Mouse (Mus musculus) heart, embryonic 15.5 days (tissue): ENCODE data around the gene Trpm6. TPM values are rescaled to one million over a fixed set of nuclear protein-coding genes. Genes with fewer than 3 reads are reported as not detected.

Experiments
- ATAC-seq: fragments of 200-750 bp; cut with Nextera tagmentation; replicated peaks from 2 replicates; pipeline ENCODE4 v1.8.0; 2017; ENCODE audit warnings: low read depth, moderate TSS enrichment; ENCODE audit not compliant: insufficient number of reproducible peaks, insufficient read depth, low FRiP score
- H3K27ac ChIP-seq: fragments of 300-500 bp; sonication (generic); 2 replicates; pipeline ENCODE4 v1.5.1; 2015; ENCODE audit warnings: mild to moderate bottlenecking, inconsistent platforms
- H3K27me3 ChIP-seq: fragments of 300-500 bp; sonication (generic); 2 replicates; pipeline ENCODE4 v1.6.1; 2015; ENCODE audit warnings: inconsistent platforms
- H3K36me3 ChIP-seq: fragments of 300-500 bp; sonication (generic); 2 replicates; pipeline ENCODE4 v1.6.1; 2015; ENCODE audit warnings: mild to moderate bottlenecking, inconsistent platforms
- H3K4me1 ChIP-seq: fragments of 300-500 bp; sonication (generic); replicated peaks from 2 replicates; pipeline ENCODE4 v1.6.1; 2015; ENCODE audit warnings: inconsistent platforms
- H3K4me2 ChIP-seq: fragments of 300-500 bp; sonication (generic); 2 replicates; pipeline ENCODE4 v1.6.1; 2015; ENCODE audit warnings: inconsistent platforms, mild to moderate bottlenecking, moderate library complexity
- H3K4me3 ChIP-seq: fragments of 300-500 bp; sonication (generic); 2 replicates; pipeline ENCODE4 v1.5.1; 2015; ENCODE audit warnings: mild to moderate bottlenecking, inconsistent platforms
- H3K9ac ChIP-seq: fragments of 300-500 bp; sonication (generic); 2 replicates; pipeline ENCODE4 v1.6.1; 2015; ENCODE audit warnings: mild to moderate bottlenecking, inconsistent platforms
- H3K9me3 ChIP-seq: fragments of 300-500 bp; sonication (generic); replicated peaks from 2 replicates; pipeline ENCODE4 v1.6.1; 2016; ENCODE audit warnings: inconsistent platforms
- WGBS: fragments of 180-500 bp; shearing (Covaris S2); methylation state at CpG from one replicate; pipeline ENCODE4 v1.1.7; 2015; ENCODE audit warnings: mixed read lengths; 5-methylcytosine and 5-hydroxymethylcytosine counted together
- polyA plus RNA-seq: library from polyadenylated mRNA; unstranded; fragments of >200 nt; fragmentation: Nextera tagmentation; extraction: Ambion mirVana; gene quantifications from 2 replicates; pipeline ENCODE4 v1.2.1, GENCODE M21; 2015

Gene Trpm6
- polyA plus RNA-seq, 1 experiment from 2014 or later = 0.30 TPM

DNA sequence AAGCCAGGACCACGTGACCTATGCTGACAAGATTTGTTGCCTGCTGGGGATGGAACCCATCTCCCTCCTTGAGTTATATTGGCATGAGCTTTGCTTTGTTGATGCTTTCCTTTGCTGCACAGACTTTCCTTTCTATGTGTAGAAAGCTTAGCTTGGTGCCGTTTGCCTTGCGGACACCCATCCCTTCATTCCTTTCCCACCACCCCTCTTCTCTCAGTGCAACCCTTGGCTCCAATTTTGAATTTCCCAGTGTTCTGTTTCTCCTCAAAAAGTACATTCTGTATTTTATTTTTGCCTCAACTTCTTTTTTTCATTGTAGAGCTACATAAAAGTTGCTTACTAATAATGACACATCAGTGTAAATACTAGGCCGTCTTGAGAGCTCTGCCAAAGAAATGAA, 96.6 kb downstream of the Trpm6 start:
- Histone ChIP-seq H3K9me3 (no peaks in the 10 kb centered on the region), H3K4me2 (no peak overlapping the region), H3K27me3 (no peaks in the 10 kb centered on the region), H3K27ac (no peak overlapping the region), H3K4me1 (0 out of 2 replicates have a peak, but pooled peaks cover 2% of the 10 kb centered on the region), H3K36me3 (no peaks in the 10 kb centered on the region), H3K4me3 (no peak overlapping the region), H3K9ac (no peak overlapping the region)
- no peak for ATAC-seq
- WGBS = 85% methylated on average over 4 of the region's 4 CpGs

DNA sequence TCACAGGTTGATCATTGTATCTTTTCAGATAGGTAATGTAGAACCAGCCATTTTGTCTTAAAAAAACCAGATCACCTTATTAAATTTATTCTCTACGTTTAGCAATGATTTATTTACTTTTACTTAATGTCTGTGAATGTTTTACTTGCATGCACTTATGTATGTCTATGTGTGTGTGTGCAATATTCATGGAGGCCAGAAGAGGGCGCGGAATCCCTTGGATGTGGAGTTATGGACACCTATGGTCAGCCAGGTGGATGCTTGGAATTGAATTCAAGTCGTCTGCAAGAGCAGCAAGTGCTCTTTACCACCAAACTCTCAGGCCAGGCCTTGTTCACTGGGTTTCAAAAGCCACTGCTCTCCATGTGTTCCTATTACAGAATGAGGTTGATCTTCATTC, 118.5 kb downstream of the Trpm6 start:
- no peak overlapping the region for H3K4me3 ChIP-seq
- no peaks in the 10 kb centered on the region for H3K36me3 ChIP-seq
- no peak for ATAC-seq
- WGBS = 54% methylated on average over 4 of the region's 4 CpGs
- no peak overlapping the region for H3K27ac ChIP-seq
- H3K27me3 ChIP-seq = no peaks in the 10 kb centered on the region
- H3K9me3 ChIP-seq = no peaks in the 10 kb centered on the region
- no peak overlapping the region for H3K4me2 ChIP-seq
- no peaks in the 10 kb centered on the region for H3K4me1 ChIP-seq
- H3K9ac ChIP-seq = no peak overlapping the region

DNA sequence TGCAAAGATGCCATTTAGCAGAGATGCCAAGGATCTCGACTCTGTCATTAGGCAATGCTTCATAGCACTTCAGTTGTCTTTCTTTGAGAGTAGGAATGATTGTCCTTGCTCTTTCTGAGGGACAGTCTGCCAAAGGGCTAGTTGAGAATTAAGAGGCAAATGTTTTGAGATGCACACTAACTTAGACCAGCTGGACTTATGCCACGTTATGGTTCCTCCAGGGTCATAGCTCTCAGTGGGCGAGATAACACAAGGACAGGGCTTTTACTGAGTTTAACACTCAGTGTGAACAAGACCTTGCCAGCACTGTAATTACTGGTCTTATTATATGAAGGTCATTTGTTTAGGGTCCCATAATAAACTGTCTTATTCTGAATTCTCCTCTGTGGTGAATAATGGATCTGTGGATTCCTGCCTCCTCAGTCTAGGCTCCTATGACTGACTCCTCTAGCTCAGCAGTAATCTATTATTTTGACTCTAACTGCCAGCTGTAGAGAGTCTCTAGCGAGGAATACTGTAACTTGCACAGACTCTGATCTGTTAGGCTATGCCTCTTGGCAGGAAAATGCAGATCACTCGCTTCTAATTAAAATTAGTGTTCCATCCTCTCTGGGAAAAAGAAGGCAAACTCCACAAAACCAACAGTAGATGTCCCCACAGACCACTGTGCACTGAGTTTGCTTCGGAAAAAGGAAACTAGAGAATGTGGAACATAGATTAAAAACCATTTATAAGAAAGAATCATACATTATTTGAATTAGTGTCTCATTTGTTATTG, 123.2 kb downstream of the Trpm6 start:
- H3K27ac ChIP-seq = no peak overlapping the region
- H3K9me3 ChIP-seq = no peaks in the 10 kb centered on the region
- no peaks in the 10 kb centered on the region for H3K36me3 ChIP-seq
- 44% methylated on average over 6 of the region's 6 CpGs for WGBS
- H3K4me2 ChIP-seq = no peak overlapping the region
- H3K4me1 ChIP-seq = no peaks in the 10 kb centered on the region
- no peak overlapping the region for H3K4me3 ChIP-seq
- no peaks in the 10 kb centered on the region for H3K27me3 ChIP-seq
- ATAC-seq = no peak
- no peak overlapping the region for H3K9ac ChIP-seq

DNA sequence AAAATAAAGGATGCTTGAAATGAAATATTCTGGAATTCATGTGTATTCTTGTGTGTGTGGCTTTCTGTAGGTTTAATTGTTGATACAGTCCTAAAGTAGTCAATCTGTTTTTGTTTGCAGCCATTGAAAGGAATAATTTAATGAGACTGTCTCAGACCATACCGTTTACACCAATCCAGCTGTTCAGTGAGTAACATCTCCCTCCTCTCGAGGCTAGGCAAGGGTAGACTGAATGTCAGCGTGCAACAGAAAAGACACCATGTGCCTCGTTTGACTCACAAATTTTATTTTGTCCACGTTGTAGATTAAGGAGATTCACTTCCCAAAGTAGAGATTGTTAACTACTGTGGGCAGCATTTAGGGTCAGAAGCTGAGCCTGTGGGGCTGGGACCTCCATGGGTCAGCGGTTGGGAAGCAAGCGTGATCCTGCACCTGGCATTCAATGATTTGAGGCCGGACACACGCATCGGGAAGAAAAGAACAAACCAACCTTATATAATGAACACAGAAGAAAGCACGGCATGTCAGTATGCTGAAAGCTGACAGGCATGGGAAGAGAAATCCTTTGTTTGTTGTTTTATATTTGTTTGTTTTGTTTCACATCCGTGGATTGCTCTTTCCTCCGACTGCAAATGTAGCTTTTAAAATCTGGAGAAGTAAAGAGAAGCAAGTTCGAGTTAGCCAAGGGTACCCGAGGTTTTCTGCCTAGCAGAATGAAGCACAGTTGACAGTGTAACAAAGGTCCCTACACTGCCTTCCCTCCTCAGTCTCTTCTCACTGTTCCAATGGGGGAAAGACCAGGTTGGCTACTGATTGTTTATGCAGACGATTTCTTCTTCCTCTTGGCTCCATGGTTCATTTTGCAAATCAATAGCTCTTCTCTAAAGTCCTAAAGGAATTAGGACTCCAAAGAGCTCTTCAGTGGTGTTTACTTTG, 124.2 kb downstream of the Trpm6 start:
- Histone ChIP-seq H3K27me3 (no peaks in the 10 kb centered on the region), H3K9me3 (no peaks in the 10 kb centered on the region), H3K36me3 (no peaks in the 10 kb centered on the region), H3K27ac (no peak overlapping the region), H3K4me3 (no peak overlapping the region), H3K4me1 (no peaks in the 10 kb centered on the region), H3K4me2 (no peak overlapping the region), H3K9ac (no peak overlapping the region)
- ATAC-seq = no peak
- WGBS = 68% methylated on average over 16 of the region's 16 CpGs

DNA sequence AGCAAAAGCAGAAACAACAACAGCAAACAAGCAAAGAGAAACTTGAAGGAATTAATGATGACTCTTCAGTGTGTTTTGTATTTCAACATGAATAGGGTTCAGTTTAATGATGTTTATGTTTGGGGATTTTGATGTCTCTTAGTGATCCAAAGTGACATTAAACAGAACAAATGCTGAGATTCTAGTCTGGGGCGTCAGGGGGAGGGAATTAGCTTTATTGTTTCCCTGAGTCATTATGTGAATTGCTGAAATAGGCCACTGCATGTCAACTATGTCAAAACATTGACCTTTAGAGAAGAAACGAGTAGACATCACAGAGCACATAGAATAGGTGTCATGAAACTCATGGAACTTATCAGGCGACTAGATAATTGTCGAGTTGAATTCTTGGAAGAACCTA, 129.5 kb downstream of the Trpm6 start:
- no peak overlapping the region for H3K4me3 ChIP-seq
- H3K9ac ChIP-seq = no peak overlapping the region
- no peak overlapping the region for H3K27ac ChIP-seq
- no peak overlapping the region for H3K4me2 ChIP-seq
- H3K4me1 ChIP-seq = no peaks in the 10 kb centered on the region
- H3K9me3 ChIP-seq = no peaks in the 10 kb centered on the region
- no peaks in the 10 kb centered on the region for H3K36me3 ChIP-seq
- no peak for ATAC-seq
- H3K27me3 ChIP-seq = no peaks in the 10 kb centered on the region
- WGBS = 59% methylated on average over 4 of the region's 4 CpGs

DNA sequence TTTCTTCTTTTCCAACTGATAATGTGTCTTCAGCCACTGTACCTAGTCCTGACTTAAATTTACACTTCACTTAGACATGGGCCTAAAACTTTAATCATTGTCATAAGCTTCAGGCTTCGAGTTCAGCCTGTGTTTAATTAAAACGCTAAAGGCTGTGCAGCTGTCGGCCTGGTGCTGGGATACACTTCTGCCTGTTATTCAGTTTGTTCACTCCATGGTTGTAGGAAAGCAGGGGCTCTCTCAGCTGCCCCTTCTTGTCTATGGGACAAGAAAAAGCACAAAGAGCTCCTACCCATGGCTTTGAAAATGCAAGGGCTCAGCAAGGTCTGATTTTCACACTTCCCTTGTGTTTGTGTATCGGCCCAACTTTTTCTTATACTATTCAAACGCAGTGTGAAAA, 131.4 kb downstream of the Trpm6 start:
- H3K9me3 ChIP-seq = no peaks in the 10 kb centered on the region
- no peak overlapping the region for H3K27ac ChIP-seq
- no peaks in the 10 kb centered on the region for H3K27me3 ChIP-seq
- H3K4me2 ChIP-seq = no peak overlapping the region
- H3K9ac ChIP-seq = no peak overlapping the region
- H3K4me1 ChIP-seq = no peaks in the 10 kb centered on the region
- H3K36me3 ChIP-seq = no peaks in the 10 kb centered on the region
- no peak overlapping the region for H3K4me3 ChIP-seq
- 78% methylated on average over 5 of the region's 5 CpGs for WGBS
- ATAC-seq = no peak

DNA sequence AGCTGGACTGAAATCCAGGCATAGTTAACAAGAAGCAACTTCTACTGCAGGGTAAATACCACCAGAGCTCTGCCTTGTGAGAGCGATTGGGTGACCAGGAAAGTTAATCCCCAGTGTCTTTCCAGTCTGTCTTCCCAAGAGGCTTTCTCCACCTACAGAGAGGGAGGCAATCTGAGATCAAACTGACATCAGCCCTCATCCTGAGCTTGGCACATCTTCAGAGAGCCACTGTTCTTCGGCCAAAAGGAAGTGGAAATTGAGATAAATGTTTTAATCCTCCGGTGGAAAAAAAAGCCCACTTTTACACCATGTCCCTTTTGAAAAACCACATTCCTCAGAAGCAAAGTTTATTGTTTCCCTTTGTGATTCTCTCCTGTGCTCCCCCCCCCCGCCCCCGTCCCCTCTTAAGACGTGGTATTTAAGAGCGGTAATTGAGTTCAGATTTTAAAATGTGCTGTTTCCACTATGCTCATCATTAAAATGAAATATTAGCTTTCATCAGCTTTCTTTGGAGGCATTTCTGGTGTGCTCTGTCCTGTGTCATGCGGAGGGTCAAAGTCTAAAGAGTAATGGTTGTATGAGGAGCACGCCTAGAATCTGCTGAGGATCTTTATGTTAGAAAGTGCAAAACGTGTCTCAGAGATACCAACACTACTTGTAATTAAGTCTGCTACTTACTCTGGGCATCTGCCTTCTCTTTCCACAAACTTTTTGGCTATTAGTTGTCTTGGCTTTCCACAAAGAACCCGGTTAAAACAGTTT, 138.0 kb downstream of the Trpm6 start:
- H3K27ac ChIP-seq = no peak overlapping the region
- no peaks in the 10 kb centered on the region for H3K9me3 ChIP-seq
- no peak overlapping the region for H3K4me3 ChIP-seq
- no peaks in the 10 kb centered on the region for H3K36me3 ChIP-seq
- no peak for ATAC-seq
- peaks cover 3% of the 10 kb centered on the region; the same call in 1 of the 2 replicates for H3K4me1 ChIP-seq
- no peak overlapping the region for H3K4me2 ChIP-seq
- no peaks in the 10 kb centered on the region for H3K27me3 ChIP-seq
- 55% methylated on average over 11 of the region's 11 CpGs for WGBS
- no peak overlapping the region for H3K9ac ChIP-seq

DNA sequence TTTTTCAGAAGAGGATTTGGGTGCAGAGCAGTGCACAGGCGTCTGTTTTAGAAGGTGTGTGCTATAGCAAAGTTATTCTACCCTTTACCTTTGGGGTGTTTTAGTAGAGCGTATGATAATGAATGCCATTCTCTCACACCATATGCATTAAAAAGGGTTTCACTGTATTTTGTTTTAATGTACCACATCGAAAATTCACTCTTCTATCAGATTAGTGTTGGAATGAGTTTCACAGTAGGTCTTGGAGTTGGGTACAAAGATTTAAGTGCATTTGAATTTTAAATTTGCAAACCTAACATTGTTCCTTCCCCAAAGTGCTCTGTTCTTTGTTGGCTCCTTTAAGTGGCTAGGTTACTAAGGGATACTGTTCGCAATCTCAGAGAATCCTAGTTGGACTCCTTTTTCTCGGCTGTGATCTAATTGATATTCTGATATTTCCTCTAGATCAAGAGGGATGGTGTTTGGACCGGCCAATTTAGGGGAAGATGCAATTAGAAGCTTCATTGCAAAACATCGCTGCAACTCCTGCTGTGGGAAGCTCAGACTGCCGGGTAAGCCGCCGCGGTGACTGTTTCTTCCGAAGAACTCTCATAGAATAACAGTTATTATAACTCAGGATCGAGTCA, 138.8 kb downstream of the Trpm6 start:
- 40% methylated on average over 13 of the region's 13 CpGs for WGBS
- Histone ChIP-seq H3K27me3 (no peaks in the 10 kb centered on the region), H3K9me3 (no peaks in the 10 kb centered on the region), H3K4me3 (peak overlapping the region; percentile 33), H3K4me1 (peaks cover 3% of the 10 kb centered on the region; the same call in 1 of the 2 replicates), H3K9ac (no peak overlapping the region), H3K27ac (no peak overlapping the region), H3K4me2 (peak overlapping the region; percentile 52), H3K36me3 (no peaks in the 10 kb centered on the region)
- ATAC-seq = no peak

DNA sequence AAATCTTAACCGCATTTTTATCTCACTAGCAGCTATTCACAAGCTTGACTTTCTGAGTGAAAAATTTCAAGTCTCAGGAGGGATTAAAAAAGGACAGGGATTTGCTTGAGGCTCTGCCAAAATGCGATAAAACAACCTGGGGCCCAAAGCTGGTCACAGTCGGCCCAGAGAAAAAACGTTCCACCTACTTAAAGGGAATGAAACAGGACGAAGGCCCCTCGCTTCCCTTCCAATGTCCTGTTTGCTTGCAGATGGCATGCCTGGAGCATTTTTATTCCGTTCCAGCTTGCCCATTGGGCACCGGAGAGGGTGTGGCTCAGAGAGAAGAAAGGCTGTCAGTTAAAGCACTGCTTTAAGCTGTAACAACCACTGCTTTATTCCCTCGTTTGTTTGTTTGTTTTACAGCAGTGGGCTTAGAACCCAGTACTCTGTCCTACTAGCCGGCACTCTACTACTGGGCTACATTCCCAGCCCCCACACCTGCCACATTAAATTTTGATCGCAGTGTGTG, 139.4 kb downstream of the Trpm6 start:
- no peak for ATAC-seq
- Histone ChIP-seq H3K9me3 (no peaks in the 10 kb centered on the region), H3K36me3 (no peaks in the 10 kb centered on the region), H3K27me3 (no peaks in the 10 kb centered on the region), H3K4me1 (peaks cover 3% of the 10 kb centered on the region; the same call in 1 of the 2 replicates), H3K4me3 (peak overlapping the region; percentile 33), H3K9ac (no peak overlapping the region), H3K27ac (no peak overlapping the region), H3K4me2 (peak overlapping the region; percentile 52)
- WGBS = 17% methylated on average over 11 of the region's 11 CpGs

DNA sequence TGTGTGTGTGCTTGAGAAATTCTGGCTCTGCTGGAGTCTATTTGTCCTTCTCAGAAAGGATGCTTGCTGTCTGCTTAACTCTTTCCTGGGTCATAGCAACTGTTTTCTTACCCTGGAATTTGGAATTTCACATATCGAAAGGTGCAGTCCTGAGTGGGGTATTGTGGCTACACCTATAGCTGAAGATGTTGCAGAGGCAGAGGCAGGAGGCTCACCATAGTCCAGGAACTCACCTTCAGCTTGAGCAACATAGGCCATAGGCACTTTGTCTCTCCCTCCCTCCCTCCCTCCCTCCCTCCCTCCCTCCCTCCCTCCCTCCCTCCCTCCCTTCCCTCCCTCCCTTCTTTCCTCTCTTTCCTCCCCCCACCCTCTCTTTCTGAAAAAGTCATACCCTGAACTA, 139.8 kb downstream of the Trpm6 start:
- peaks cover 3% of the 10 kb centered on the region; the same call in 1 of the 2 replicates for H3K4me1 ChIP-seq
- 89% methylated on average over 1 of the region's 1 CpGs for WGBS
- H3K9ac ChIP-seq = no peak overlapping the region

More for the DNA sequence above, 139.8 kb downstream of the Trpm6 start:
- no peaks in the 10 kb centered on the region for H3K27me3 ChIP-seq
- H3K9me3 ChIP-seq = no peaks in the 10 kb centered on the region
- no peak overlapping the region for H3K27ac ChIP-seq
- no peak for ATAC-seq
- H3K4me3 ChIP-seq = 0 out of 2 replicates have a peak overlapping the region, but pooled peaks have one; percentile 33
- no peaks in the 10 kb centered on the region for H3K36me3 ChIP-seq
- peak overlapping the region; percentile 52 for H3K4me2 ChIP-seq
